Mouse (Mus musculus) neural tube, embryonic 15.5 days (tissue): Measurements from ENCODE around the gene Map3k10. TPM values are rescaled to one million over a fixed set of nuclear protein-coding genes. Genes with fewer than 3 reads are reported as not detected.

Source experiments
- ATAC-seq: fragments of 200-750 bp; cut with Nextera tagmentation; 2 replicates; pipeline ENCODE4 v1.8.0; 2017; ENCODE audit warnings: mild to moderate bottlenecking, moderate TSS enrichment, moderate library complexity; ENCODE audit not compliant: low FRiP score
- H3K27ac ChIP-seq: fragments of 300-500 bp; sonication (generic); replicated peaks from 2 replicates; pipeline ENCODE4 v1.5.1; 2015; ENCODE audit warnings: mild to moderate bottlenecking, inconsistent platforms
- H3K27me3 ChIP-seq: fragments of 300-500 bp; sonication (generic); replicated peaks from 2 replicates; pipeline ENCODE4 v1.6.1; 2015; ENCODE audit warnings: inconsistent platforms
- H3K36me3 ChIP-seq: fragments of 300-500 bp; sonication (generic); 2 replicates; pipeline ENCODE4 v1.6.1; 2015; ENCODE audit warnings: inconsistent platforms
- H3K4me1 ChIP-seq: fragments of 300-500 bp; sonication (generic); 2 replicates; pipeline ENCODE4 v1.6.1; 2015; ENCODE audit warnings: inconsistent platforms
- H3K4me2 ChIP-seq: fragments of 300-500 bp; sonication (generic); 2 replicates; pipeline ENCODE4 v1.6.1; 2015; ENCODE audit warnings: inconsistent platforms, mild to moderate bottlenecking, moderate library complexity
- H3K4me3 ChIP-seq: fragments of 300-500 bp; sonication (generic); replicated peaks from 2 replicates; pipeline ENCODE4 v1.5.1; 2015; ENCODE audit warnings: mild to moderate bottlenecking, inconsistent platforms
- H3K9ac ChIP-seq: fragments of 300-500 bp; sonication (generic); replicated peaks from 2 replicates; pipeline ENCODE4 v1.6.1; 2015; ENCODE audit warnings: mild to moderate bottlenecking, inconsistent platforms
- H3K9me3 ChIP-seq: fragments of 300-500 bp; sonication (generic); replicated peaks from 2 replicates; pipeline ENCODE4 v1.6.1; 2016; ENCODE audit warnings: inconsistent platforms
- WGBS: fragments of 180-500 bp; shearing (Covaris S2); methylation state at CpG from one replicate; pipeline ENCODE4 v1.1.7; 2015; ENCODE audit warnings: mixed read lengths; 5-methylcytosine and 5-hydroxymethylcytosine counted together
- polyA plus RNA-seq: library from polyadenylated mRNA; unstranded; fragments of >200 nt; fragmentation: Nextera tagmentation; extraction: Ambion mirVana; gene quantifications from 2 replicates; pipeline ENCODE4 v1.2.1, GENCODE M21; 2015

Map3k10 gene
- polyA plus RNA-seq, 1 experiment from 2014 or later, result 21.0 TPM

- Histone ChIP-seq H3K4me3 (no peak overlapping the region), H3K27me3 (no peaks in the 10 kb centered on the region), H3K4me2 (no peak overlapping the region), H3K4me1 (peaks cover 6% of the 10 kb centered on the region), H3K27ac (no peak overlapping the region), H3K9ac (no peak overlapping the region), H3K36me3 (no peaks in the 10 kb centered on the region), H3K9me3 (no peaks in the 10 kb centered on the region)
- no peak for ATAC-seq
- WGBS, result 62% methylated on average over 2 of the region's 2 CpGs
Measured at GRCm38 (mm10) chr7:27683218-27683617, 8.8 kb upstream of the Map3k10 start.

DNA sequence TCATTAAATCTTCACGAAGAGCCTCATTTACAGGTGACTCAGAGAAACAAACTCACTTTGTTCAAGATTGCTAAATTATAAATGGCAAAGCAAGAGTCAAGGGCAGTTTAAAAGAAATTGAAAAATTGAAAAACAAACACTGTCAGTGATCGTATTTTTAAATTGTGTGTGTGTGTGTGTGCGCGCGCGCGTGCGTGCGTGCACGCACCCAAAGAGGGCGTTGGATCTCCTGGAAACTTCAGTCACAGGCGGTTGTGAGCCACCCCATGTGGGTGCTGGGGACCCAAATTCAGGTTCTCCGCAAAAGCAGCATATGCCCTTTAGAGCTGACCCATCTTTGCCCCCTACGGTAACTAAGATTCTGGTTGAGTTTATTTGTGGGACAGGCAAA, 819 bp upstream of the Map3k10 start:
- Histone ChIP-seq H3K36me3 (peaks cover 11% of the 10 kb centered on the region), H3K9me3 (no peaks in the 10 kb centered on the region), H3K4me1 (peaks cover 38% of the 10 kb centered on the region), H3K4me2 (peak overlapping the region; percentile 89), H3K27me3 (no peaks in the 10 kb centered on the region), H3K27ac (peak overlapping the region; percentile 95), H3K9ac (peak overlapping the region; percentile 82; the same call in 1 of the 2 replicates), H3K4me3 (peak overlapping the region; percentile 80)
- WGBS, result 35% methylated on average over 14 of the region's 14 CpGs
- peak; percentile 5; the same call in 1 of the 2 replicates for ATAC-seq

DNA sequence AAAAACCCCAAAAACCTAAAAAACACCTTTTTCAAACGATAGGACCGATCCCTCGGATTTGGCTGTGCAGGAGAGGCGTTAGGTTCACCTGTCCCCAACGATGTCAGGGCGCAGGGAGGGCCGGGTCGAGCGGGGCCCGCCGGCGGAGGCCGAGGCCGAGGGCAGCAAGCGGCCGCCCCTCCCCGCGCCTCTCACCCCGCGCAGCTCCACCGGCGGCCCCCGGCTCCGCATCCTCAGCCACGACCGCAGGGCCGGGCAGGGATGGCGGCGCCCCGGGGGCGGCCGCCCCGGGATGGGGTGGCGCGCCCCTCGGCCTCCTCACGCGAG, 240 bp downstream of the Map3k10 start:
- Histone ChIP-seq H3K9me3 (no peaks in the 10 kb centered on the region), H3K36me3 (peaks cover 14% of the 10 kb centered on the region), H3K27ac (peak overlapping the region; percentile 95), H3K4me1 (peaks cover 49% of the 10 kb centered on the region), H3K4me2 (peak overlapping the region; percentile 89), H3K9ac (peak overlapping the region; percentile 82), H3K4me3 (peak overlapping the region; percentile 80), H3K27me3 (no peaks in the 10 kb centered on the region)
- WGBS, result 0% methylated on average over 30 of the region's 38 CpGs
- ATAC-seq, result peak; percentile 65; the same call in 1 of the 2 replicates

DNA sequence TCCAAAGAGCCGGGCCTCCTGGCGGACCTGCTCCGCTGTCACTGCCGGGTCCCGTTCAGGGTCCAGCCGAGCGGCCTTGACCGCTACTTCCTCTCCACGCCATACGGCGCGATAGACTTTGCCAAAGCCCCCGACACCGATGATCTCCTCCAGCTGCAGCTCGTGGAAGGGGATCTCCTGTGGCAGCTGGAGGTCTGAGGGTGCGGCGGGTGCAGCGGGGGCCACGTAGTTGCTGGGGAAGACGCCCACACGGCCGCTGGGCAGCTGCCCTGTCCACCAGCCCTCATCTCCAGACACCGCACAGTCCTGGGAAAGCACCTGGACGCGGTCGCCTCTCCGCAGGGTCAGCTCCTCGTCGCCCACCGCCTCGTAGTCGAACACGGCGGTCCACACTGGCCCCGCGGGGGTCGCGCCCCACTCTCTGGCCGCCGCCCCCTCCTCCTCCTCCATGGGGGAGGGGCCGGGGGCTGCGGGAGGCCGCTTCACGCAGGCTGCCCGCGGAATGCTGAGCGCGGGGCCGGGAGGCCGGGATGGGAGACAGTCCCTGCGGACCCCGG, 745 bp downstream of the Map3k10 start:
- peak; percentile 22 for ATAC-seq
- Histone ChIP-seq H3K9ac (peak overlapping the region; percentile 82), H3K9me3 (no peaks in the 10 kb centered on the region), H3K36me3 (peaks cover 14% of the 10 kb centered on the region), H3K27ac (peak overlapping the region; percentile 95), H3K27me3 (no peaks in the 10 kb centered on the region), H3K4me1 (peaks cover 49% of the 10 kb centered on the region), H3K4me3 (peak overlapping the region; percentile 80), H3K4me2 (peak overlapping the region; percentile 89)
- WGBS, result 1% methylated on average over 48 of the region's 52 CpGs

- no peaks in the 10 kb centered on the region for H3K9me3 ChIP-seq
- H3K4me3 ChIP-seq, result peak overlapping the region; percentile 80
- H3K27ac ChIP-seq, result no peak overlapping the region
- WGBS, result 60% methylated on average over 9 of the region's 9 CpGs
- peak overlapping the region; percentile 82 for H3K9ac ChIP-seq
- peaks cover 53% of the 10 kb centered on the region for H3K4me1 ChIP-seq
- peak; percentile 2; the same call in 1 of the 2 replicates for ATAC-seq
- H3K27me3 ChIP-seq, result no peaks in the 10 kb centered on the region
- H3K4me2 ChIP-seq, result peak overlapping the region; percentile 89
- H3K36me3 ChIP-seq, result peaks cover 14% of the 10 kb centered on the region
Measured at GRCm38 (mm10) chr7:27673064-27673574, 1.3 kb downstream of the Map3k10 start.

DNA sequence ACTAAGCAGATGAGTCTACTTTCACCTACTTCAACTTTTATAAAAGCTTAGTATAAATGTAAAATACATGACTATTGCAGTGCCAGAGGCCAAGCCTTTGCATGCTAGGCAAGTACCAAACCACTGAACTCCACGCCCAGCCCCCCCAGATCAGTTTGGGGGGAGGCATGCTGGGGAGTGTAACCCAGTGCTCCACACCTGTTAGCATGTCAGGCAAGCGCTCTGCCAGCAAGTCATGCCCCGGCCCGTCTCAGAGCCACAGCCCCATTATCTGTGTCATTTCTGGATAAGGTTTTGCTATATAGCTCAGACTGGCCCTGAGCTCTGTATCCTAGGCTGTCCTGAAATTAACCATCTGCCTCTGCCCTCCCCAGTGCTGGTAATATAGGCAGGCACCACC, 12.4 kb downstream of the Map3k10 start:
- Histone ChIP-seq H3K4me3 (no peak overlapping the region), H3K4me1 (no peaks in the 10 kb centered on the region), H3K27ac (no peak overlapping the region), H3K4me2 (no peak overlapping the region), H3K27me3 (peaks cover 7% of the 10 kb centered on the region; the same call in 1 of the 2 replicates), H3K36me3 (peaks cover 80% of the 10 kb centered on the region), H3K9me3 (no peaks in the 10 kb centered on the region), H3K9ac (no peak overlapping the region)
- ATAC-seq, result no peak
- 92% methylated on average over 4 of the region's 4 CpGs for WGBS

GRCm38 (mm10) chr7:27658712-27659663, 15.4 kb downstream of the Map3k10 start:
- no peaks in the 10 kb centered on the region for H3K9me3 ChIP-seq
- H3K36me3 ChIP-seq, result peaks cover 72% of the 10 kb centered on the region
- H3K9ac ChIP-seq, result no peak overlapping the region
- peaks cover 23% of the 10 kb centered on the region for H3K4me1 ChIP-seq
- no peak overlapping the region for H3K4me2 ChIP-seq
- H3K27ac ChIP-seq, result no peak overlapping the region
- no peak overlapping the region for H3K4me3 ChIP-seq
- WGBS, result 62% methylated on average over 14 of the region's 14 CpGs
- peaks cover 7% of the 10 kb centered on the region; the same call in 1 of the 2 replicates for H3K27me3 ChIP-seq
- no peak for ATAC-seq

DNA sequence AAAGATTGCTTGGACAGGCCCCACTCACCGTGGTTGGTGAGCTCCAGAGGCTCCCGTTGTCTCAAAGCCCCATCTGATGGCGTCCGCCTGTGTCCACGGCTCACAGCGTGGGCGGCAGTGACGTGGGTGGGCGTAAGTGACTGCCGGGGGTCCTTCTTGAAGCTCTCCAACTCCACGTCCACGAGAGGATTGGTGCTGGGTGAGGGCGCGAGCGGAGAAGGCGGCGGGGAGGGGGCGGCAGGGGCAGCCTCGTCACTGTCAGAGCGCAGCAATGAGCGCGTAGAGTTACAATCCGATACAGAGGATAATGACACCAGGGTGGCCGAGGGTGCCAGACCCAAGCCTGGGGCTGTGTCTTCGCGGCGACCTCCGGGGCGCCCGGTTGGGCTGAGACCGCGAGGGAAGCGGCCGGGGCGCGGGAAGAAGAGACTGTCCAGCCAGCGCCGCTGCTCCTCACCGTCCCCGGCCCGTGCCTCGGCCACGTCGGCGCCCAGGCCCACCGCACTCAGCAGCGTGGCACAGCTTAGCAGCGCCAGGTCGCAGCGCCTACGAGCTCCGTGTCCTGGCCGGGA, 16.5 kb downstream of the Map3k10 start:
- H3K4me1 ChIP-seq, result peaks cover 31% of the 10 kb centered on the region
- no peak overlapping the region for H3K4me2 ChIP-seq
- H3K4me3 ChIP-seq, result no peak overlapping the region
- H3K36me3 ChIP-seq, result peaks cover 67% of the 10 kb centered on the region
- H3K9ac ChIP-seq, result no peak overlapping the region
- no peak for ATAC-seq
- no peaks in the 10 kb centered on the region for H3K9me3 ChIP-seq
- no peak overlapping the region for H3K27ac ChIP-seq
- WGBS, result 32% methylated on average over 50 of the region's 53 CpGs
- H3K27me3 ChIP-seq, result peaks cover 7% of the 10 kb centered on the region; the same call in 1 of the 2 replicates

DNA sequence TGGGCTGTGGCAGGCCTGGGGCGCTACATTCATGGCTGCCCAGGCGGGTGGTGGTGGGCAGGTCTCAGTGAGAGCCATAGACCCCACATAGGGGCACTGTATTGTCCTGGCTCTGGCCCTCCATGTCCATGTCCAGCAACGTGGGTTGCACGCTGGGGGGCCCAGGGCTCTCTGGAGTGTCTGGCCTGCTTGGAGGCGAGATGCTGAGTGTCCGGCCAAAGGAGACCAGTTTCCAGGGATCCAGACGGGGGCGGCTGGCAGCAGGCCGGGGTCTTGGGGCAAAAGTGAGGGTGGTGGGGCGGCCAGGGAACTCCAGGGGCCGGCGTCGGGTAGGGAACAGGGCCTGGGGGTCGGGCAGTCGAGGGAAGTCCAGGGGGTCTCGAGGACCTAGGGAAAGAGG, 17.8 kb downstream of the Map3k10 start:
- no peak overlapping the region for H3K4me2 ChIP-seq
- 91% methylated on average over 16 of the region's 16 CpGs for WGBS
- H3K4me1 ChIP-seq, result peaks cover 37% of the 10 kb centered on the region
- H3K27me3 ChIP-seq, result peaks cover 8% of the 10 kb centered on the region; the same call in 1 of the 2 replicates
- H3K9ac ChIP-seq, result no peak overlapping the region
- no peaks in the 10 kb centered on the region for H3K9me3 ChIP-seq
- H3K36me3 ChIP-seq, result peaks cover 56% of the 10 kb centered on the region
- no peak overlapping the region for H3K4me3 ChIP-seq
- no peak overlapping the region for H3K27ac ChIP-seq
- ATAC-seq, result no peak

DNA sequence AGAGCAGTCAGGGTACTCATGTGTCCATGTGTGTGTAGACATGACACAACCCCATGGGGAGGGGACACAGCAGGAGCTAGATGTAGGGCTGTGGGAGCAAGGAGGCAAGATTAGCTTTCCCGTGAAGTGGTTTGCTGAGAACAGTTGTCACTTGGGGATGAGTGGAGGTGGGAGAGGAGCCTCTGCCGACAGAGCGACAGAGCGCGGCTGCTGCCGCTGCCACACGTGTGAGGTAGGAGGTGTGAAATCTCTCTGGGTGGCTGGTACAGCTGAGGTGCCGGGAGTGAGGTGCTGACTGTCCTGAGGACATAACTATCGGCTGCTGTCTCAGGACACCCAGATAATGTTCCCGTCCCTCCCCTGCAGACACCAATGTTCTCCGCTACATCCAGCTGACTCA, 18.9 kb downstream of the Map3k10 start:
- Histone ChIP-seq H3K4me2 (peak overlapping the region; percentile 62), H3K4me3 (peak overlapping the region; percentile 1; the same call in 1 of the 2 replicates), H3K9me3 (no peaks in the 10 kb centered on the region), H3K27ac (0 out of 2 replicates have a peak overlapping the region, but pooled peaks have one; percentile 3), H3K36me3 (peaks cover 46% of the 10 kb centered on the region), H3K27me3 (peaks cover 9% of the 10 kb centered on the region; the same call in 1 of the 2 replicates), H3K9ac (no peak overlapping the region), H3K4me1 (peaks cover 37% of the 10 kb centered on the region)
- WGBS, result 61% methylated on average over 11 of the region's 11 CpGs
- no peak for ATAC-seq

GRCm38 (mm10) chr7:27654607-27655276, 19.7 kb downstream of the Map3k10 start:
- Histone ChIP-seq H3K27me3 (peaks cover 9% of the 10 kb centered on the region; the same call in 1 of the 2 replicates), H3K9ac (peak overlapping the region; percentile 82; the same call in 1 of the 2 replicates), H3K9me3 (no peaks in the 10 kb centered on the region), H3K4me3 (peak overlapping the region; percentile 54), H3K4me2 (peak overlapping the region; percentile 62), H3K36me3 (peaks cover 40% of the 10 kb centered on the region), H3K4me1 (peaks cover 37% of the 10 kb centered on the region), H3K27ac (peak overlapping the region; percentile 93)
- no peak for ATAC-seq
- 64% methylated on average over 20 of the region's 20 CpGs for WGBS
